Mouse (Mus musculus) ES-Bruce4 (cell line): ENCODE data around the gene Tnfaip8l2. TPM values are rescaled to one million over a fixed set of nuclear protein-coding genes. Genes with fewer than 3 reads are reported as not detected.

ENCODE experiments used
- H3K27ac ChIP-seq: 2 replicates; pipeline ENCODE4 v1.5.1; 2012; ENCODE audit warnings: low read length, inconsistent platforms; ENCODE audit not compliant: insufficient read depth
- H3K27me3 ChIP-seq: 2 replicates; pipeline ENCODE4 v1.6.1; 2012; ENCODE audit warnings: mild to moderate bottlenecking, low read length, inconsistent platforms; ENCODE audit not compliant: control insufficient read depth, poor library complexity, insufficient read depth, severe bottlenecking
- H3K36me3 ChIP-seq: 2 replicates; pipeline ENCODE4 v1.6.1; 2012; ENCODE audit warnings: inconsistent platforms, mild to moderate bottlenecking, low read length, moderate library complexity; ENCODE audit not compliant: control insufficient read depth, poor library complexity, insufficient read depth, severe bottlenecking
- H3K4me1 ChIP-seq: one replicate; pipeline ENCODE4 v1.8.1; 2011; ENCODE audit warnings: low read length; ENCODE audit not compliant: control insufficient read depth, insufficient read depth
- H3K4me3 ChIP-seq: 2 replicates; pipeline ENCODE4 v1.5.1; 2011; ENCODE audit warnings: low read depth, mild to moderate bottlenecking, low read length
- H3K9ac ChIP-seq: 2 replicates; pipeline ENCODE4 v1.6.1; 2012; ENCODE audit warnings: low read depth, mild to moderate bottlenecking, inconsistent platforms; ENCODE audit not compliant: poor library complexity, severe bottlenecking
- H3K9me3 ChIP-seq: replicated peaks from 2 replicates; pipeline ENCODE4 v1.6.1; 2012; ENCODE audit warnings: mild to moderate bottlenecking, low read length, inconsistent platforms; ENCODE audit not compliant: control insufficient read depth, poor library complexity, insufficient read depth, severe bottlenecking
- CTCF ChIP-seq: IDR thresholded peaks from one replicate; pipeline ENCODE4 v1.8.1; 2011; ENCODE audit warnings: low read depth, low read length
- EP300 ChIP-seq: IDR thresholded peaks from 2 replicates; pipeline ENCODE4 v1.6.1; 2011; ENCODE audit warnings: low read depth, low read length; ENCODE audit not compliant: insufficient read depth
- POLR2A ChIP-seq: IDR thresholded peaks from one replicate; pipeline ENCODE4 v1.8.1; 2011; ENCODE audit warnings: low read length; ENCODE audit not compliant: insufficient read depth
- polyA plus RNA-seq: library from polyadenylated mRNA; stranded (reverse); fragments of >200 nt; gene quantifications from 2 replicates; pipeline ENCODE4 v1.2.4, GENCODE M21; 2011; ENCODE audit warnings: low read depth; ENCODE audit not compliant: missing spikeins, insufficient read depth, insufficient read length

The Tnfaip8l2 gene
- polyA plus RNA-seq, 1 experiment, result not detected

DNA sequence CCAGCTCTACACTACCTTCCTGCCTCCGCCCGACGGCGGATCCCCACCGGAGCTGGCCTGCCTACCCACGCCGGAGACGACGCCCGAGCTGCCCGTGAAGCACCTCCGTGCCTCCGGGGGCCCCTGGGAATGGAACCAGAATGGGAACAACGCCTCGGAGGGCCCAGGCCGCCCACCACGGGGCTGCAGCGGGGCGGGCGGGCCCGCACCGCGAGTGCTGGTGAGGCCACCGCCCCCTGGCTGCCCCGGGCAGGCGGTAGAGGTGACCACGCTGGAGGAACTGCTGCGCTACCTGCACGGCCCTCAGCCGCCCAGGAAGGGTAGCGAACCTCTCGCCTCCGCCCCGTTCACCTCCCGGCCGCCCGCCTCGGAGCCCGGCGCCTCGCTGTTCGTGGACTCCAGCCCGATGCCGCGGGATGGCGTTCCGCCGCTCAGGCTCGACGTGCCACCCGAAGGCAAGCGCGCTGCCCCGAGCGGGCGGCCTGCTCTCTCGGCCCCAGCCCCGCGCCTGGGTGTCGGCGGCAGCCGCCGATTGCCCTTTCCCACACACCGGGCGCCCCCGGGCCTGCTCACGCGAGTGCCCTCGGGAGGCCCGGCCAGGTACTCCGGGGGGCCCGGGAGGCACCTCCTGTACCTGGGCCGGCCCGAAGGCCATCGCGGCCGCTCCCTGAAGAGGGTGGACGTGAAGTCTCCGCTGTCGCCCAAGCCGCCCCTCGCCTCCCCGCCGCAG lies 30.5 kb upstream of the Tnfaip8l2 start:
- H3K36me3 ChIP-seq, result 0 out of 2 replicates have a peak, but pooled peaks cover 2% of the 10 kb centered on the region
- H3K27me3 ChIP-seq, result no peaks in the 10 kb centered on the region; the same call in 1 of the 2 replicates
- TF ChIP-seq EP300 (no peak), POLR2A (no peak), CTCF (no peak)
- H3K9me3 ChIP-seq, result no peaks in the 10 kb centered on the region
- peak overlapping the region; percentile 58 for H3K9ac ChIP-seq
- H3K4me3 ChIP-seq, result peak overlapping the region; percentile 42
- no peak overlapping the region for H3K27ac ChIP-seq
- H3K4me1 ChIP-seq, result peaks cover 4% of the 10 kb centered on the region

DNA sequence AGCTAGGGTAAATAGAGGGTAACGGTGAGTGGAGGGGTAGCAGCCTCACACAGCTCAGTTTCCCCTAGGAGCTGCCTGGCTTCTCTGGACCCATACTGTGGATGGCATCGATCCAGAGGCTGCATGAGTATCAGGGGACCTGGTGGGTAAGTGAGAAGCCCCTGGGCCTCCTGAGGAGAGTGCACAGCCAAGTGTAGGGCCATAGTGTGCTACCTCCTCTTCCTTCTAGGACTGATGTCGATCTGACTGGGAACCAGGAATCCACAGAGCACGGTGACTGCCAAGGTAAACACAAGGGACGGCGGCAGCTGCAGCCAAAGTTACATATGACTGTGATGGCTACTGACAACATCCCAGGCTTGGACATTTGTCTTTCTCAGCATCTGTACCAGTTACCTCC lies 28.9 kb upstream of the Tnfaip8l2 start:
- Histone ChIP-seq H3K9me3 (no peaks in the 10 kb centered on the region), H3K36me3 (0 out of 2 replicates have a peak, but pooled peaks cover 2% of the 10 kb centered on the region), H3K27me3 (no peaks in the 10 kb centered on the region; the same call in 1 of the 2 replicates), H3K4me1 (no peaks in the 10 kb centered on the region), H3K9ac (no peak overlapping the region), H3K4me3 (no peak overlapping the region), H3K27ac (no peak overlapping the region)
- TF ChIP-seq CTCF (no peak), EP300 (no peak), POLR2A (no peak)

DNA sequence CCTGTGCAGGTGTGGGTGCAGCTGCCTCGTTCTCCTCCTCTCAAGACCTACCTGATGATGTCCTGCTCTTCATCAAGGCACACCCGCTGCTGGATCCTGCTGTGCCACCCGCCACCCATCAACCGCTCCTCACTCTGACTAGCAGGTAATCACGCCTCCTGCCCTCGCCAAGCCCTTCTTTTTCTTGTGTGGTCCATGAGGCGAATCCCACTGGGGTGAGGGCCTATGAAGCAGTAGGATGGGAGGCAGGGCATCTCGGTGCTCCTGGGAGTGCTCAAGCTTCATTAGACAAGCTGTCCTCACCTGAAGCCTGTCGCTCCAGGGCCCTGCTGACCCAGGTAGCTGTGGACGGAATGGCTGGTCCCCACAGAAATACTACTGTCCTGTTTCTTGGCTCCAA lies 27.8 kb upstream of the Tnfaip8l2 start:
- Histone ChIP-seq H3K4me3 (no peak overlapping the region), H3K36me3 (0 out of 2 replicates have a peak, but pooled peaks cover 2% of the 10 kb centered on the region), H3K27ac (no peak overlapping the region), H3K9me3 (no peaks in the 10 kb centered on the region), H3K9ac (no peak overlapping the region), H3K4me1 (no peaks in the 10 kb centered on the region), H3K27me3 (no peaks in the 10 kb centered on the region; the same call in 1 of the 2 replicates)
- no peak for TF ChIP-seq EP300

DNA sequence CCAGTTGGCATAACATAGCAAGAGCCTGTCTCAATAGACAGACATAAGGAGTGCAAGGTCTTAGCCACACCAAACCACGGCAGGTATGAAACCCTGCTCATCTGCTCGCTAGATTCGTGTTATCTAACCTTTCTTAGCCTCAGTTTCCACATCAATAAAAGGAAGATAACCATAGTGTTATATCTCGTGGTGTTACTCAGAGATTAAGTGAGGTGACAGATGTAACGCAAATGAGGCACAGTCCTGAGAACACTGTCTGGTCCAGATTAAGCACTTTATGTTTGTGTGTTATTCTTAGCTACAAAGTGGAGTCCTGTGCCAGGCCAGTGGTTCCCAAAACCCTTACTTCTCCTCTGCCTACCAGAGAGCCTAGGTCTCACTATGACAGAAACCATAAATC lies 22.7 kb upstream of the Tnfaip8l2 start:
- TF ChIP-seq POLR2A (no peak), CTCF (no peak), EP300 (no peak)
- no peaks in the 10 kb centered on the region for H3K9me3 ChIP-seq
- H3K4me3 ChIP-seq, result no peak overlapping the region
- H3K9ac ChIP-seq, result no peak overlapping the region
- peaks cover 18% of the 10 kb centered on the region for H3K4me1 ChIP-seq
- no peaks in the 10 kb centered on the region for H3K27me3 ChIP-seq
- no peak overlapping the region for H3K27ac ChIP-seq
- no peaks in the 10 kb centered on the region for H3K36me3 ChIP-seq

DNA sequence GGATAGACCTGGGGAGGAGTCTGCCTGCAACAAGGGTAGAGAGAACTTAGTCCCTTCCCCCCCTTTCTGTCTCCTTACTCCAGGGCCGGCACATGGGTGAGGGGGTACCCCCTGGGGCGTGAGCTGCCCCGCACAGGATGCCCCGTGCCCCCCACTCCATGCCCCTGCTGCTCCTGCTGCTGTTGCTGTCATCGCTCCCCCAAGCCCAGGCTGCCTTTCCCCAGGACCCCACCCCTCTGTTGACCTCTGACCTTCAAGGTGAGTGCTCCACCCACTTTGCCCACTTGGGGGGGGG lies 22.0 kb upstream of the Tnfaip8l2 start:
- Histone ChIP-seq H3K4me1 (peaks cover 18% of the 10 kb centered on the region), H3K27ac (no peak overlapping the region), H3K9me3 (no peaks in the 10 kb centered on the region), H3K9ac (no peak overlapping the region), H3K4me3 (no peak overlapping the region), H3K36me3 (no peaks in the 10 kb centered on the region), H3K27me3 (no peaks in the 10 kb centered on the region)
- no peak for TF ChIP-seq POLR2A
- TF ChIP-seq CTCF, result no peak
- TF ChIP-seq EP300, result no peak

DNA sequence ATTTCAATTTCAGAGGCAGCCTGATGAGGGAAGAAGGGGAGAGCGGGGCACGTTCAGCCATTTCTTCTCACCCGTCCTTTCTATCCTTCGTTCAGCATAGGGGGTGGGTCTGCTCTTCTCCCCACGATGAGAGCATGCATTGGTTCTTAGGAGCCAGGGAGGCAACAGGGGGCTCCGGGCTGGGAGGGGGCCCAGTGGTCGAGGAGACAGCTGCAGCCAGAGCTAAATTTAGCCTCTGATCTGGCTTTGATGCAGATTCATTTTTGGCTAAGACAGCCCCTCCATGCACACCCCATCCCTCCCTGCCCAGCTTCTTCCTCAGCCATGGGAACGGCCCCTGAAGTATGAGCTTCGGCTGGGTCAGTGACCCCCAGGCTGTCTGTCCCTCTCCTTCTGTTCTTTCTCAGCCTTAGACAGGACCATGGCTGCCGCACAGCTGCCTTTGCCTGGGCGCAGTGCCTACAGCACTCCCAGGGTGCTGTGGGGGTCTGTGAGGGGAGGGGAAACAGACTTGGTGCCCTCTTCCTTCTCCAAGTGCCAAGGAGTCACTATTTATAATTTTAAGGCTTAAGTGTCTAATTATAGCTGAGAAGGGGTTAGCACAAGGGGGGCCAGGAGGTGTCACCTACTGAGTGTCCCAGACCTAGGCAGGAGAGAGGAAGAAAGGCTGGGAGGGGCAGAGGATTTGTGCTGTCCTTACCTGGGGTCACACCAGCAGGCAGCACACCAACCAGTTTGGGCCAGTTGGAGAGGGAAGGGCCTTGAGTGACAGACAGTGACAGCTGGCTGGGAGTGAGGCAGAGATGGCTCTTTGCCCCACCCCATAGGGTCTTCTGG lies 21.5 kb upstream of the Tnfaip8l2 start:
- no peak overlapping the region for H3K27ac ChIP-seq
- no peaks in the 10 kb centered on the region for H3K36me3 ChIP-seq
- no peak overlapping the region for H3K9ac ChIP-seq
- peaks cover 18% of the 10 kb centered on the region for H3K4me1 ChIP-seq
- H3K4me3 ChIP-seq, result no peak overlapping the region
- H3K9me3 ChIP-seq, result no peaks in the 10 kb centered on the region
- no peaks in the 10 kb centered on the region for H3K27me3 ChIP-seq
- TF ChIP-seq EP300, result peak; percentile 77; the same call in 1 of the 2 replicates
- TF ChIP-seq CTCF, result no peak
- TF ChIP-seq POLR2A, result no peak
